Mouse (Mus musculus) heart, postnatal 0 days (tissue): ENCODE data around the gene Casc3. TPM values are rescaled to one million over a fixed set of nuclear protein-coding genes. Genes with fewer than 3 reads are reported as not detected.

Source experiments
- ATAC-seq: fragments of 200-750 bp; cut with Nextera tagmentation; 2 replicates; pipeline ENCODE4 v1.8.0; 2017; ENCODE audit warnings: low read depth, moderate number of reproducible peaks, moderate library complexity; ENCODE audit not compliant: insufficient read depth
- DNase-seq: peaks from one replicate; pipeline ENCODE4 v3.0.0-alpha.2; 2016; ENCODE audit warnings: low spot score
- H3K27ac ChIP-seq: fragments of 300-500 bp; sonication (generic); 2 replicates; pipeline ENCODE4 v1.5.1; 2014; ENCODE audit warnings: low read depth, mild to moderate bottlenecking
- H3K27me3 ChIP-seq: fragments of 300-500 bp; sonication (generic); 2 replicates; pipeline ENCODE4 v1.6.1; 2014; ENCODE audit warnings: low read length, mixed read lengths; ENCODE audit not compliant: control insufficient read depth, insufficient read depth
- H3K36me3 ChIP-seq: fragments of 300-500 bp; sonication (generic); replicated peaks from 2 replicates; pipeline ENCODE4 v1.6.1; 2014; ENCODE audit warnings: low read length, mixed read lengths; ENCODE audit not compliant: control insufficient read depth, insufficient read depth
- H3K4me1 ChIP-seq: fragments of 300-500 bp; sonication (generic); 2 replicates; pipeline ENCODE4 v1.6.1; 2014; ENCODE audit warnings: antibody characterized with exemption; ENCODE audit not compliant: control insufficient read depth, insufficient read depth
- H3K4me2 ChIP-seq: fragments of 300-500 bp; sonication (generic); 2 replicates; pipeline ENCODE4 v1.6.1; 2014; ENCODE audit warnings: low read depth, mild to moderate bottlenecking, low read length, moderate library complexity
- H3K4me3 ChIP-seq: fragments of 300-500 bp; sonication (generic); 2 replicates; pipeline ENCODE4 v1.5.1; 2014; ENCODE audit warnings: low read depth, low read length
- H3K9ac ChIP-seq: fragments of 300-500 bp; sonication (generic); replicated peaks from 2 replicates; pipeline ENCODE4 v1.6.1; 2014; ENCODE audit warnings: low read depth, low read length, mixed read lengths
- H3K9me3 ChIP-seq: fragments of 300-500 bp; sonication (generic); replicated peaks from 2 replicates; pipeline ENCODE4 v1.6.1; 2016; ENCODE audit warnings: low read length; ENCODE audit not compliant: control insufficient read depth
- CTCF ChIP-seq: IDR thresholded peaks from 2 replicates; pipeline ENCODE4 v1.5.1; 2016; ENCODE audit warnings: antibody characterized with exemption, control low read depth, low read depth
- EP300 ChIP-seq: IDR thresholded peaks from 2 replicates; pipeline ENCODE4 v1.6.1; 2016; ENCODE audit warnings: antibody characterized with exemption, low read depth
- WGBS: fragments of 180-500 bp; shearing (Covaris S2); extraction: QIAGEN DNeasy Blood & Tissue Kit; methylation state at CpG from one replicate; pipeline ENCODE4 v1.1.7; 2014; 5-methylcytosine and 5-hydroxymethylcytosine counted together
- polyA plus RNA-seq: library from polyadenylated mRNA; unstranded; fragments of >200 nt; fragmentation: Nextera tagmentation; extraction: Ambion mirVana; gene quantifications from 2 replicates; pipeline ENCODE4 v1.2.1, GENCODE M21; 2015
- total RNA-seq: library from RNA; depleted of rRNA; stranded (reverse); fragments of >200 nt; gene quantifications from 2 replicates; pipeline ENCODE4 v1.2.3, GENCODE M21; 2014; ENCODE audit warnings: low replicate concordance; rRNA removed

Casc3 gene
- total RNA-seq (6.8 and 9.7 TPM in 2 replicates), polyA plus RNA-seq (11.6 and 11.9 TPM in 2 replicates)

DNA sequence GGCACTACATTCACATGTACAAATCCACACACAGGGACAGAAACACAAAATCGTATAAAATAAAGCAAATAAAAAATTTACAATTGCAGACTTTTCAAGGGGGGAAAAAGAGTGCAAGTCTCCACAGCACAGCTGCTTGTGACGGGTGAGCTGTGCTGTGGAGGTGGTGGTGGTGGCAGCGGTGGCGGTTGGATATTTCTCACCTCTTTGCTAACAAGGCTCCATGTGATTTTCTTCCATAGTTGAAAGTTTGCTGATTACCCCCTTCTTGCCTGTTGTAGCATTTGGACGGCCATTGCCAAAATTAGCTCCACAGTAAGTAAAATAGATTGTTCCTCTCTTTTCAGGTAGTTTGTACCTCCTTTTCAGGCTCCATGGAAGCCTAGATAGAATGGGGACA lies at the start of gene Casc3:
Gene Casc3, plus strand, starts transcription at position 301 of the 400 bp plus-strand sequence.
- no peak within 1 kb of the TSS for H3K4me2 ChIP-seq
- H3K9ac ChIP-seq = no peak within 1 kb of the TSS; the same call in 1 of the 2 replicates
- H3K27me3 ChIP-seq = no peaks in the 10 kb centered on the region
- TF ChIP-seq CTCF = no peak
- TF ChIP-seq EP300 = no peak
- H3K4me3 ChIP-seq = no peak within 1 kb of the TSS
- ATAC-seq = no peak
- H3K4me1 ChIP-seq = peaks cover 12% of the 10 kb centered on the region; the same call in 1 of the 2 replicates
- no peaks in the 10 kb centered on the region for H3K9me3 ChIP-seq
- WGBS = 92% methylated on average over 5 of the region's 5 CpGs
- peaks cover 72% of the 10 kb centered on the region for H3K36me3 ChIP-seq
- peak within 1 kb of the TSS; percentile 46 for H3K27ac ChIP-seq
- DNase-seq = no peak

DNA sequence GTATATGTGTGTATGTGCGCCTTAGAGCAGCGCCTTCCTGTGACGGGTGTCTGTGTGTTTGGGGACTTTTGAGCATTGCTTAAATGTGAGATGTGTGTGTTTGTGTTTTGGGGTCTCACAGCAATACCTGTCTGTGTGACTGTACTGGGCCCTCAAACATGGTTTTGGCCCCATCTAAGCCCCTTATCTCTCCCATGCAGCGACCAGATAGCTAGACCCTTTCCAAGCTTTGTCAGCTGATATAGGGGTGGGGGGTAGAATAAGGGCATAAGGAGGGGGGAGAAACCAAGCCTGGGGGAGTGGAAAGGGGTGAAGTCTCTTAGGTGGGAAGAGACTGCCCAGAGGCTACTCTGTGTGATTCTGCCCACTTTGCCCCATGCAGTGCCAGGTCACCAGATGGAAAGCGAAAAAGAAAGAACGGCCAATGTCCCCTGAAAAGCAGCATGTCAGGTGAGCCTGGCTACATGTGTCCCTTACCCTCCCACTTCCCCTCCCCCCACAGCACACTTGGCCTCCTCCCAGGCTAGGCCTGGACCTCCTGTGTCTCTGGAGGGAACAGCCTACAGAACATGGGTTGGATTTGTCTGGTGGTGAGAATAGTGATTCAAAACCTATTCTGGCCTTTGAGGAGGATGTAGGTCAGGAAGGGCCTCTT lies 48.9 kb upstream of the Casc3 start:
- peaks cover 54% of the 10 kb centered on the region for H3K4me1 ChIP-seq
- 81% methylated on average over 6 of the region's 6 CpGs for WGBS
- ATAC-seq (no peak), DNase-seq (no peak)
- H3K36me3 ChIP-seq = peaks cover 46% of the 10 kb centered on the region
- H3K27ac ChIP-seq = peak overlapping the region; percentile 96
- no peaks in the 10 kb centered on the region for H3K27me3 ChIP-seq
- no peak overlapping the region for H3K4me3 ChIP-seq
- no peak overlapping the region for H3K9ac ChIP-seq
- TF ChIP-seq CTCF = no peak
- no peak overlapping the region for H3K4me2 ChIP-seq
- H3K9me3 ChIP-seq = no peaks in the 10 kb centered on the region

DNA sequence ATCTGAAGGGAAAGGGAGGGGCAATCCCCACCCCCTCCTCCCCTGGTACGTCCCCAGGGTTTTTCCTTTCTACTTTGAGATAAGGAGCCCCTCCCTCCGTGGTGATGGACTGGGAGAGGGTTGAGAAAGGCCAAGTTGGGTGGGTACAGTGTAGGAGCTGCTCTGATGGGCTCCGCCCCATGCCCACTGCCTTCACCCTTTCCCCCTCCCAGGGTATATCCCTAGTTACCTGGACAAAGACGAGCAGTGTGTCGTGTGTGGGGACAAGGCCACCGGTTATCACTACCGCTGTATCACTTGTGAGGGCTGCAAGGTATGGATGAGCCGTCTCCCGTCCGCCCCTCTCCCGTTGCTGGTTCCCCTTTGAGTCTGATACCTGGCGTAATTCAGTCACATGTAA lies 48.0 kb upstream of the Casc3 start:
- Histone ChIP-seq H3K9me3 (no peaks in the 10 kb centered on the region), H3K4me3 (no peak overlapping the region), H3K27ac (no peak overlapping the region), H3K9ac (no peak overlapping the region), H3K4me2 (no peak overlapping the region), H3K4me1 (peaks cover 45% of the 10 kb centered on the region), H3K36me3 (peaks cover 55% of the 10 kb centered on the region), H3K27me3 (no peaks in the 10 kb centered on the region)
- WGBS = 81% methylated on average over 12 of the region's 12 CpGs
- ATAC-seq = no peak
- DNase-seq = no peak
- TF ChIP-seq EP300 (no peak), CTCF (no peak)

- H3K4me3 ChIP-seq = no peak overlapping the region
- no peak overlapping the region for H3K4me2 ChIP-seq
- peaks cover 18% of the 10 kb centered on the region for H3K4me1 ChIP-seq
- peaks cover 63% of the 10 kb centered on the region for H3K36me3 ChIP-seq
- WGBS = 87% methylated on average over 4 of the region's 4 CpGs
- ATAC-seq (no peak), DNase-seq (no peak)
- TF ChIP-seq CTCF = no peak
- TF ChIP-seq EP300 = no peak
- no peak overlapping the region for H3K9ac ChIP-seq
- H3K9me3 ChIP-seq = no peaks in the 10 kb centered on the region
- no peaks in the 10 kb centered on the region for H3K27me3 ChIP-seq
- H3K27ac ChIP-seq = no peak overlapping the region
These were observed 42.8 kb upstream of the Casc3 start for GRCm38 (mm10) chr11:98761939-98762338.

- H3K27ac ChIP-seq = peak overlapping the region; percentile 43
- H3K27me3 ChIP-seq = no peaks in the 10 kb centered on the region
- DNase-seq = no peak
- no peak overlapping the region for H3K9ac ChIP-seq
- no peak for ATAC-seq
- no peaks in the 10 kb centered on the region for H3K9me3 ChIP-seq
- peaks cover 57% of the 10 kb centered on the region for H3K36me3 ChIP-seq
- 56% methylated on average over 17 of the region's 17 CpGs for WGBS
- H3K4me1 ChIP-seq = peaks cover 28% of the 10 kb centered on the region
- H3K4me2 ChIP-seq = no peak overlapping the region
- H3K4me3 ChIP-seq = no peak overlapping the region
- TF ChIP-seq EP300 (no peak), CTCF (peak; percentile 53)
These were observed 41.8 kb upstream of the Casc3 start for GRCm38 (mm10) chr11:98762756-98763501.
